Mouse (Mus musculus): ENCODE data around the gene Mad1l1.

Gene Mad1l1

GRCm38 (mm10) chr5:140043002-140043401 lies 278.4 kb downstream of the Mad1l1 start:
- no peak for DNase-seq (ENCODE audit: low spot score)

- no peak for DNase-seq (ENCODE audit: low spot score)
Measured at GRCm38 (mm10) chr5:140042002-140042611, 279.2 kb downstream of the Mad1l1 start.

- no peak for DNase-seq (ENCODE audit: low spot score)
Measured at GRCm38 (mm10) chr5:140041055-140041454, 280.3 kb downstream of the Mad1l1 start.

GRCm38 (mm10) chr5:140037587-140038233 lies 283.6 kb downstream of the Mad1l1 start:
- no peak for DNase-seq (ENCODE audit: low spot score)

GRCm38 (mm10) chr5:140035641-140036040 lies 285.7 kb downstream of the Mad1l1 start:
- no peak for DNase-seq (ENCODE audit: low spot score)

GRCm38 (mm10) chr5:140035025-140035330 lies 286.4 kb downstream of the Mad1l1 start:
- no peak for DNase-seq (ENCODE audit: low spot score)

- DNase-seq (ENCODE audit: low spot score), result no peak
Measured at GRCm38 (mm10) chr5:140034300-140035024, 286.9 kb downstream of the Mad1l1 start.

- no peak for DNase-seq (ENCODE audit: low spot score)
Measured at GRCm38 (mm10) chr5:140026366-140026765, 295.0 kb downstream of the Mad1l1 start.

- no peak for DNase-seq (ENCODE audit: low spot score)
Measured at GRCm38 (mm10) chr5:140025301-140025700, 296.1 kb downstream of the Mad1l1 start.

GRCm38 (mm10) chr5:140023941-140024500 lies 297.3 kb downstream of the Mad1l1 start:
- DNase-seq (ENCODE audit: low spot score), result peak; percentile 40

GRCm38 (mm10) chr5:140022861-140023260 lies 298.5 kb downstream of the Mad1l1 start:
- DNase-seq (ENCODE audit: low spot score), result no peak

GRCm38 (mm10) chr5:140021755-140022154 lies 299.6 kb downstream of the Mad1l1 start:
- no peak for DNase-seq (ENCODE audit: low spot score)

- no peak for DNase-seq (ENCODE audit: low spot score)
Measured at GRCm38 (mm10) chr5:140019616-140020015, 301.7 kb downstream of the Mad1l1 start.

- no peak for DNase-seq (ENCODE audit: low spot score)
Measured at GRCm38 (mm10) chr5:140018780-140019179, 302.6 kb downstream of the Mad1l1 start.

GRCm38 (mm10) chr5:140016896-140017295 lies 304.5 kb downstream of the Mad1l1 start:
- DNase-seq (ENCODE audit: low spot score), result no peak

- no peak for DNase-seq (ENCODE audit: low spot score)
Measured at GRCm38 (mm10) chr5:140013652-140014051, 307.7 kb downstream of the Mad1l1 start.

- DNase-seq (ENCODE audit: low spot score), result no peak
Measured at GRCm38 (mm10) chr5:140012286-140012967, 308.9 kb downstream of the Mad1l1 start.

- DNase-seq (ENCODE audit: low spot score), result no peak
Measured at GRCm38 (mm10) chr5:140010405-140010804, 310.9 kb downstream of the Mad1l1 start.

- DNase-seq (ENCODE audit: low spot score), result no peak
Measured at GRCm38 (mm10) chr5:140009083-140009655, 312.2 kb downstream of the Mad1l1 start.

- DNase-seq (ENCODE audit: low spot score), result no peak
Measured at GRCm38 (mm10) chr5:140008523-140008806, 312.9 kb downstream of the Mad1l1 start.

GRCm38 (mm10) chr5:140007656-140008522 lies 313.5 kb downstream of the Mad1l1 start:
- no peak for DNase-seq (ENCODE audit: low spot score)

Data from ovary, postnatal 14 days (tissue).